Mouse (Mus musculus): ENCODE data around the gene Ell3. TPM values are rescaled to one million over a fixed set of nuclear protein-coding genes. Genes with fewer than 3 reads are reported as not detected.

Gene Ell3
- polyA plus RNA-seq, 1 experiment from 2014 or later = 3.1 TPM

- no peak for DNase-seq (ENCODE audit: low spot score)
- H3K9me3 ChIP-seq (ENCODE audit: control insufficient read depth, low read length) = no peaks in the 10 kb centered on the region
Observed at GRCm38 (mm10) chr2:121403296-121403695, 40.8 kb downstream of the Ell3 start.

GRCm38 (mm10) chr2:121396624-121397023 is 47.5 kb downstream of the Ell3 start:
- no peak overlapping the region for H3K9ac ChIP-seq (ENCODE audit: low read depth, low read length)
- no peak overlapping the region for H3K4me2 ChIP-seq (replicated peaks; ENCODE audit: low read depth, low read length)
- H3K27me3 ChIP-seq (ENCODE audit: control insufficient read depth, insufficient read depth, low read length) = no peaks in the 10 kb centered on the region
- no peaks in the 10 kb centered on the region for H3K4me1 ChIP-seq (replicated peaks; ENCODE audit: control insufficient read depth, insufficient read depth, low read length)
- no peaks in the 10 kb centered on the region for H3K36me3 ChIP-seq (ENCODE audit: control insufficient read depth, insufficient read depth, low read length)
- H3K27ac ChIP-seq (ENCODE audit: low read depth, low read length) = no peak overlapping the region
- ATAC-seq (ENCODE audit: low FRiP score) (no peak), DNase-seq (ENCODE audit: low spot score) (peak; percentile 93)
- no peak overlapping the region for H3K4me3 ChIP-seq (ENCODE audit: low read depth, low read length)
- 17% methylated on average over 8 of the region's 8 CpGs for WGBS
- no peaks in the 10 kb centered on the region for H3K9me3 ChIP-seq (ENCODE audit: control insufficient read depth, low read length)

More at GRCm38 (mm10) chr2:121403296-121403695, 40.8 kb downstream of the Ell3 start:
- Histone ChIP-seq H3K9ac (ENCODE audit: low read depth, low read length) (no peak overlapping the region), H3K27ac (ENCODE audit: low read depth, low read length) (no peak overlapping the region), H3K4me2 (replicated peaks; ENCODE audit: low read depth, low read length) (no peak overlapping the region), H3K4me1 (replicated peaks; ENCODE audit: control insufficient read depth, insufficient read depth, low read length) (no peaks in the 10 kb centered on the region), H3K27me3 (ENCODE audit: control insufficient read depth, insufficient read depth, low read length) (no peaks in the 10 kb centered on the region), H3K4me3 (ENCODE audit: low read depth, low read length) (no peak overlapping the region), H3K36me3 (ENCODE audit: control insufficient read depth, insufficient read depth, low read length) (no peaks in the 10 kb centered on the region)
- no peak for ATAC-seq (ENCODE audit: low FRiP score)

Other genes starting within 250 kb of the Ell3 start
- 132 and 164 TPM in 2 replicates for gene Trp53bp1, start 172.9 kb downstream of the Ell3 start, polyA plus RNA-seq (2014; fragmentation: Nextera tagmentation; extraction: Ambion mirVana)
- gene Map1a, start 154.7 kb downstream of the Ell3 start, polyA plus RNA-seq (2014; fragmentation: Nextera tagmentation; extraction: Ambion mirVana) = 14.9 and 20.8 TPM in 2 replicates
- 10.9 and 11.8 TPM in 2 replicates for gene Ppip5k1, start 88.9 kb downstream of the Ell3 start, polyA plus RNA-seq (2014; fragmentation: Nextera tagmentation; extraction: Ambion mirVana)
- 8.5 and 9.2 TPM in 2 replicates for gene Ckmt1, start 86.6 kb downstream of the Ell3 start, polyA plus RNA-seq (2014; fragmentation: Nextera tagmentation; extraction: Ambion mirVana)
- not detected in 2 replicates for gene Strc, start 57.1 kb downstream of the Ell3 start, polyA plus RNA-seq (2014; fragmentation: Nextera tagmentation; extraction: Ambion mirVana)
- 470 and 556 TPM in 2 replicates for gene Pdia3, start 30.5 kb downstream of the Ell3 start, polyA plus RNA-seq (2014; fragmentation: Nextera tagmentation; extraction: Ambion mirVana)
- gene Catsper2, start 30.5 kb downstream of the Ell3 start, polyA plus RNA-seq (2014; fragmentation: Nextera tagmentation; extraction: Ambion mirVana) = 1.9 and 2.7 TPM in 2 replicates
- 457 and 490 TPM in 2 replicates for gene Serf2, start 4.9 kb upstream of the Ell3 start, polyA plus RNA-seq (2014; fragmentation: Nextera tagmentation; extraction: Ambion mirVana)
- 114 and 116 TPM in 2 replicates for gene Hypk, start 9.0 kb upstream of the Ell3 start, polyA plus RNA-seq (2014; fragmentation: Nextera tagmentation; extraction: Ambion mirVana)
- gene Serinc4, start 12.5 kb upstream of the Ell3 start, polyA plus RNA-seq (2014; fragmentation: Nextera tagmentation; extraction: Ambion mirVana) = 0.46 and 0.80 TPM in 2 replicates
- gene Mfap1b, start 29.8 kb upstream of the Ell3 start, polyA plus RNA-seq (2014; fragmentation: Nextera tagmentation; extraction: Ambion mirVana) = 80.4 and 80.9 TPM in 2 replicates
- 30.9 and 31.5 TPM in 2 replicates for gene Mfap1a, start 62.4 kb upstream of the Ell3 start, polyA plus RNA-seq (2014; fragmentation: Nextera tagmentation; extraction: Ambion mirVana)
- gene Wdr76, start 62.4 kb upstream of the Ell3 start, polyA plus RNA-seq (2014; fragmentation: Nextera tagmentation; extraction: Ambion mirVana) = 11.4 and 12.6 TPM in 2 replicates